ENCODE assay signal across 8 mouse cellular contexts in genomic region chr15:79455106-79455810, GRCm38 (mm10). TPM values are rescaled to one million over a fixed set of nuclear protein-coding genes. Genes with fewer than 3 reads are reported as not detected.
DNase-seq lines count a peak whose midpoint lies in the region; ATAC-seq lines count a peak whose summit lies in the region.

TSS of gene Csnk1e (minus strand) at chr15:79455566.

- WGBS in intestine, embryonic 14.5 days: 2% methylated on average over 24 of the region's 24 CpGs

- DNase-seq in ovary, postnatal 36 days (ENCODE audit: low spot score): peak; percentile 66
- DNase-seq in ovary, postnatal 10 days (ENCODE audit: low spot score): no peak
- DNase-seq in cerebellum, postnatal 36 days: peak; percentile 30 to 48
- DNase-seq in gastrocnemius, postnatal 36 days: peak; percentile 60 to 63
- DNase-seq in intestine, embryonic 14.5 days (ENCODE audit: low spot score): peak; percentile 85
- DNase-seq in left cerebral cortex, postnatal 4 days: peak; percentile 46
- peak; percentile 58 for DNase-seq in mesoderm, embryonic 11.5 days (ENCODE audit: low read depth, low spot score)
- peak; percentile 54 for DNase-seq in testis, postnatal 14 days (ENCODE audit: low spot score)

- peaks cover 11% of the 10 kb centered on the region; the same call in 1 of the 2 replicates for H3K4me1 ChIP-seq in intestine, embryonic 14.5 days (replicated peaks; ENCODE audit: control insufficient read depth, insufficient read depth, low read length)

- H3K36me3 ChIP-seq in intestine, embryonic 14.5 days (ENCODE audit: control insufficient read depth, insufficient read depth, low read length): no peaks in the 10 kb centered on the region

- peak; percentile 88 for ATAC-seq in intestine, embryonic 14.5 days (replicated peaks; ENCODE audit: low FRiP score, low TSS enrichment, low read depth)

- peak within 1 kb of the TSS; percentile 26 for H3K4me3 ChIP-seq in intestine, embryonic 14.5 days (ENCODE audit: low read depth, low read length)

- intact Hi-C loops in gastrocnemius, postnatal 36 days (cut with DNase I): no loop called here
- intact Hi-C loops in left cerebral cortex, postnatal 4 days (cut with DNase I): no loop called here

- H3K4me2 ChIP-seq in intestine, embryonic 14.5 days (ENCODE audit: low read length): peak within 1 kb of the TSS; percentile 71

- peak within 1 kb of the TSS; percentile 25; the same call in 1 of the 2 replicates for H3K9ac ChIP-seq in intestine, embryonic 14.5 days (ENCODE audit: low read length)

- no peaks in the 10 kb centered on the region for H3K27me3 ChIP-seq in intestine, embryonic 14.5 days (replicated peaks; ENCODE audit: control insufficient read depth, insufficient read depth, low read length)

- no peaks in the 10 kb centered on the region for H3K9me3 ChIP-seq in intestine, embryonic 14.5 days (ENCODE audit: control insufficient read depth, low read length)

- no peak within 1 kb of the TSS for H3K27ac ChIP-seq in intestine, embryonic 14.5 days (ENCODE audit: low read depth)

RNA-seq across cellular contexts. Expression of gene Csnk1e, which starts in this region (rescaled TPM):
- total RNA-seq in gastrocnemius, postnatal 36 days (2021): 10 to 100 TPM; 46.7 to 50.7 TPM
- 64.4 and 78.1 TPM in 2 replicates for polyA plus RNA-seq in intestine, embryonic 14.5 days (2014; fragmentation: Nextera tagmentation; extraction: Ambion mirVana)
- total RNA-seq in left cerebral cortex, postnatal 4 days (2021): 100 to 1,000 TPM; 285 to 296 TPM

Comparison
In these comparisons a context has a peak if more than half of its experiments do, and no peak if none do; other contexts are left out.
1. RNA of gene Csnk1e (total RNA-seq): 285 to 296 TPM in left cerebral cortex, postnatal 4 days; 46.7 to 50.7 TPM in gastrocnemius, postnatal 36 days; every median in the first group is over 4 times any median in the second.